Mouse (Mus musculus) G1E (cell line): ENCODE measurements around the gene Emc10.

Experiments
- CTCF ChIP-seq: IDR thresholded peaks from 2 replicates; pipeline ENCODE4 v1.5.1; 2012; ENCODE audit warnings: low read depth, low read length, inconsistent platforms, mixed read lengths
- TAL1 ChIP-seq: conservative IDR thresholded peaks from 2 replicates; pipeline ENCODE4 v1.6.1; 2012; ENCODE audit warnings: low read depth, low read length, inconsistent platforms, mixed read lengths

- TF ChIP-seq CTCF (no peak), TAL1 (no peak)
Measured at GRCm38 (mm10) chr7:44532918-44533745, 36.8 kb upstream of the Emc10 start.
